Mouse (Mus musculus) G1E (cell line): ENCODE data around the gene Ubtd2. TPM values are rescaled to one million over a fixed set of nuclear protein-coding genes. Genes with fewer than 3 reads are reported as not detected.

Experiments
- ATAC-seq: 2 replicates; pipeline ENCODE4 v1.8.0; 2016; ENCODE audit warnings: mild to moderate bottlenecking; ENCODE audit not compliant: insufficient number of reproducible peaks, poor library complexity, low FRiP score, severe bottlenecking; ENCODE audit errors: extremely low read depth
- DNase-seq: peaks from one replicate; pipeline ENCODE4 v3.0.0; 2012; ENCODE audit warnings: low spot score
- H3K27me3 ChIP-seq: 2 replicates; pipeline ENCODE4 v1.6.1; 2012; ENCODE audit warnings: mild to moderate bottlenecking, low read length, inconsistent platforms; ENCODE audit not compliant: insufficient read depth
- H3K36me3 ChIP-seq: replicated peaks from 2 replicates; pipeline ENCODE3; 2012; ENCODE audit warnings: mild to moderate bottlenecking, inconsistent platforms
- H3K4me1 ChIP-seq: 2 replicates; pipeline ENCODE4 v1.6.1; 2012; ENCODE audit warnings: low read depth, low read length, inconsistent platforms, mixed read lengths; ENCODE audit not compliant: insufficient read depth
- H3K4me3 ChIP-seq: 2 replicates; pipeline ENCODE4 v1.5.1; 2012; ENCODE audit warnings: low read depth, mild to moderate bottlenecking, inconsistent platforms, low read length, moderate library complexity, mixed read lengths
- H3K9me3 ChIP-seq: replicated peaks from 2 replicates; pipeline ENCODE4 v1.6.1; 2012; ENCODE audit warnings: inconsistent platforms
- CTCF ChIP-seq: IDR thresholded peaks from 2 replicates; pipeline ENCODE4 v1.5.1; 2012; ENCODE audit warnings: low read depth, low read length, inconsistent platforms, mixed read lengths
- GATA1 ChIP-seq: IDR thresholded peaks from 2 replicates; pipeline ENCODE4 v1.6.1; 2012; ENCODE audit warnings: borderline replicate concordance, low read length, inconsistent platforms, mixed read lengths
- GATA2 ChIP-seq: IDR thresholded peaks from 2 replicates; pipeline ENCODE4 v1.6.1; 2012; ENCODE audit warnings: low read depth, low read length, inconsistent platforms, borderline replicate concordance
- POLR2AphosphoS5 ChIP-seq: IDR thresholded peaks from 2 replicates; pipeline ENCODE4 v1.6.1; 2012; ENCODE audit warnings: low read depth, low read length, inconsistent platforms; ENCODE audit not compliant: insufficient replicate concordance
- TAL1 ChIP-seq: conservative IDR thresholded peaks from 2 replicates; pipeline ENCODE4 v1.6.1; 2012; ENCODE audit warnings: low read depth, low read length, inconsistent platforms, mixed read lengths
- polyA plus RNA-seq: library from polyadenylated mRNA; stranded (reverse); fragments of >175 nt; gene quantifications from 2 replicates; pipeline ENCODE4 v1.2.3, GENCODE M21; 2012
- total RNA-seq, 2 experiments: library from RNA; stranded (forward) in 1 of 2; stranded (reverse) in 1 of 2; fragments of 200-1000 nt in 1 of 2; fragments of >200 nt in 1 of 2; fragmentation: Nextera tagmentation in 1 of 2; gene quantifications; 2 replicates each; pipeline ENCODE4 v1.2.3; 2014 to 2017

The Ubtd2 gene
- total and polyA plus RNA-seq, 3 experiments: 0.11 to 0.29 TPM; not detected in 1

DNA sequence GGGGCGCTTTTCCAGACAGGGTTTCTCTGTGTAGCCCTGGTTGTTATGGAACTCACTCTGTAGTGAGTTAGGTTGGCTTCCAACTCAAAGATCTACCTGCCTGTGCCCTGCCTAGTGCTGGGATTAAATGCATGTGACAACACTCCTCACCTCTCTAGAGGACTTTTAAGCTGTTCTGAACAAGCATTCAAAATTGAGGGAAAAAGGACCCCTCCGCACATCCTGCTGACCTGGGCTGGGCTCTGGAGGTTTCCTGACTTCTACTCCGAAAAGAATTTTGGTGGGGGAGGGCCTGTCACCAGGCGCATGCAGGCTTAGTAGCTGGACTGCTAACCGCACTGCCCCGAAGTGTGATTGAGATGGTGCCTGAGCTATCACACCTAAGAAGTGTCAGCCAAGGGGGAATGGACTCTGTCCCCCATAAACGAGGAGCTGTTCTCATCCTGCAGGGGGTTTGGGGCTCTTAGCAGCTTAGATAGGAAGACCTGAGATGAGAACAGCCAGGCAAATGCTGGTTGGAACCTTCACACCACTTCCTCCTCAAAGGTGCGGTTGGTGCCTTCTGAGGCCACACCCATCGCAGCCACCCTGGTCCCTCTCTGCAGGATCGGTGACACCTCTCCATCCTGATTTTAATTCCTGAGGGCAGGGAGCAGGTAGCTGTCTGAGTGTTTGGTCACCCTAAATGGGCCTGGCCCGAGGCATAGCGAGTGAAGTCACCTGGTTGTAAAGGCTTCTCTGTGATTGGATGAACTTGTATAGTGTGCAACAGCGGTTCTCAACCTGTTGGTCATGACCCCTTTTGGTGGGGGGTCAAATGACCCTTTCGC is 98.4 kb downstream of the Ubtd2 start:
- no peak for ATAC-seq

GRCm38 (mm10) chr11:32554141-32555091 is 99.2 kb downstream of the Ubtd2 start:
- H3K4me3 ChIP-seq: peak overlapping the region; percentile 11; the same call in 1 of the 2 replicates

More for the DNA sequence above, 98.4 kb downstream of the Ubtd2 start:
- Histone ChIP-seq H3K4me1 (peaks cover 57% of the 10 kb centered on the region), H3K4me3 (peak overlapping the region; percentile 38; the same call in 1 of the 2 replicates), H3K27me3 (peaks cover 3% of the 10 kb centered on the region; the same call in 1 of the 2 replicates), H3K36me3 (peaks cover 59% of the 10 kb centered on the region), H3K9me3 (no peaks in the 10 kb centered on the region)
- DNase-seq: no peak
- TF ChIP-seq CTCF (no peak), GATA1 (no peak), TAL1 (no peak), POLR2AphosphoS5 (no peak), GATA2 (no peak)

GRCm38 (mm10) chr11:32555103-32555689 is 100.0 kb downstream of the Ubtd2 start:
- no peak for TF ChIP-seq GATA2
- no peak for TF ChIP-seq GATA1
- no peak for TF ChIP-seq POLR2AphosphoS5
- no peak for TF ChIP-seq TAL1
- TF ChIP-seq CTCF: no peak
- ATAC-seq (0 out of 2 replicates have a peak, but pooled peaks have one; percentile 16), DNase-seq (no peak)
- Histone ChIP-seq H3K9me3 (no peaks in the 10 kb centered on the region), H3K4me1 (peaks cover 56% of the 10 kb centered on the region), H3K36me3 (peaks cover 61% of the 10 kb centered on the region), H3K27me3 (no peaks in the 10 kb centered on the region; the same call in 1 of the 2 replicates), H3K4me3 (no peak overlapping the region; the same call in 1 of the 2 replicates)

More at GRCm38 (mm10) chr11:32554141-32555091, 99.2 kb downstream of the Ubtd2 start:
- H3K9me3 ChIP-seq: no peaks in the 10 kb centered on the region
- DNase-seq: no peak
- H3K36me3 ChIP-seq: peaks cover 60% of the 10 kb centered on the region
- no peak for ATAC-seq
- TF ChIP-seq CTCF (no peak), POLR2AphosphoS5 (no peak), TAL1 (no peak), GATA2 (no peak), GATA1 (no peak)
- peaks cover 58% of the 10 kb centered on the region for H3K4me1 ChIP-seq
- no peaks in the 10 kb centered on the region; the same call in 1 of the 2 replicates for H3K27me3 ChIP-seq

DNA sequence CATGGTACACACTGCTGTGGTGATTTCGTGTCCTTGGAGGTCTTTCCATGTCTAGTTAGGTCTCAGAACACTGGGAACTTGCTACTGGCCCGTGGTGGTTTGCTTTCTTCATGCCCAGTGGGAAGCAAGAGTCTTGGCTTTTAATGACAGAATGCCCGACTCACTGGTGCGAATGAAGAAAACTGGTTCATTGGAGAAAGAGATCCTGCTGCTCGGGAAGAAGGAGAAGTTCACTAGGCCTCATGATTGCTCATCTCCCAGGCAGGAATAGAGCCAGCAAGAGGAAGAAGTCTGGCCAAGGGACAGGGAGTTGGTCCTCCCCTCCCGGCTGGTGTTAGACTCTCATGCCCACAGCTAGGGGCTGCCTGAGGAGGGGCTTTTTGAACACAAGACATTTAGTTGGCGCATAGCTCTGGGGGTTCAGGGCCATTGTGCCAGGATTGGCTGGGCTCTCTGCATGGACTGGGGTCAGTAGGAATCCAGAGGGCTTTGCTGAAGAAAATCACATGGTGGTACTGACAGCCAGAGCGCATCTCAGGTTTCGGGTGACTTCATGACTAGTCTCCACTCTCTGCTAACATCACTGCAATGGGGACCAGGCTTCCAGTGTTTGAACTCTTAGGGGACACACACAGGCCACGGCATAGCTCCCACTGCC is 101.3 kb downstream of the Ubtd2 start:
- ATAC-seq: no peak
- Histone ChIP-seq H3K4me1 (peaks cover 51% of the 10 kb centered on the region), H3K36me3 (peaks cover 60% of the 10 kb centered on the region), H3K9me3 (no peaks in the 10 kb centered on the region), H3K27me3 (no peaks in the 10 kb centered on the region; the same call in 1 of the 2 replicates), H3K4me3 (no peak overlapping the region)
- no peak for DNase-seq
- TF ChIP-seq TAL1: no peak
- TF ChIP-seq GATA2: no peak
- no peak for TF ChIP-seq GATA1
- no peak for TF ChIP-seq POLR2AphosphoS5
- TF ChIP-seq CTCF: no peak

DNA sequence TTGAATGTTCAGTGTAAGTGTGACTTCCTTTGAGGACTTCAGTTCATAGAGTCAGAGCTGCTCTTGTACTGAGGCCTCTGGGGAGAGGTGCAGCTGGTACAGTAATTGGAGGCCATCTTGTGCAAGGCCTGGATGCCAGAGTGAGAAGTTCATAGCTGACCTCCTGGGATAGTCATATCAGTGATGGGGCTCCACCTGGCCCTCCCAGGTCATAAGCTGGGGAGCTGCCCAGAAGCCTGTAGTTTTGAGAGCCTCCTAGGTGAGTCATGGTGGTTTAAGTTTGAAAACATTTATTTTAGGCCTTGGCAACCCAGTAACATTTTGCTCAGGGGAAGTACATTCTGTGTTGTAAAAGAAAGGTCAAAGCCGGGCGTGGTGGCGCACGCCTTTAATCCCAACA is 102.9 kb downstream of the Ubtd2 start:
- peaks cover 50% of the 10 kb centered on the region for H3K4me1 ChIP-seq
- no peak overlapping the region for H3K4me3 ChIP-seq
- no peak for DNase-seq
- H3K9me3 ChIP-seq: no peaks in the 10 kb centered on the region
- no peak for ATAC-seq
- TF ChIP-seq GATA2 (no peak), POLR2AphosphoS5 (no peak), TAL1 (no peak), CTCF (no peak), GATA1 (no peak)
- H3K27me3 ChIP-seq: no peaks in the 10 kb centered on the region
- peaks cover 52% of the 10 kb centered on the region for H3K36me3 ChIP-seq
